Mouse (Mus musculus) lung, postnatal 36 days (tissue): ENCODE measurements around the gene Acot3.
A peak's percentile ranks its signal among the peaks of the same experiment; 100 is the strongest.
"Not testable (repeated sequence)": the region's sequence is repeated elsewhere in the genome, so short reads cannot be mapped to it uniquely, and the experiment has no call there.

Experiments
- DNase-seq: peaks from one replicate; pipeline ENCODE4 v3.0.0; 2022; ENCODE audit warnings: mixed read lengths

The Acot3 gene

GRCm38 (mm10) chr12:84044045-84044444 lies 7.9 kb upstream of the Acot3 start:
- DNase-seq = no peak

- DNase-seq = no peak
Measured at GRCm38 (mm10) chr12:84046906-84047305, 5.0 kb upstream of the Acot3 start.

GRCm38 (mm10) chr12:84050744-84051143 lies 1.2 kb upstream of the Acot3 start:
- DNase-seq = not testable (repeated sequence)

GRCm38 (mm10) chr12:84052609-84053008 lies 665 bp downstream of the Acot3 start:
- no peak for DNase-seq

- no peak for DNase-seq
Measured at GRCm38 (mm10) chr12:84053173-84053572, 1.2 kb downstream of the Acot3 start.

GRCm38 (mm10) chr12:84053679-84054391 lies 1.9 kb downstream of the Acot3 start:
- peak; percentile 11 for DNase-seq

- peak; percentile 60 for DNase-seq
Measured at GRCm38 (mm10) chr12:84060946-84061345, 9.0 kb downstream of the Acot3 start.

GRCm38 (mm10) chr12:84062336-84062735 lies 10.4 kb downstream of the Acot3 start:
- DNase-seq = no peak

GRCm38 (mm10) chr12:84063228-84063627 lies 11.3 kb downstream of the Acot3 start:
- DNase-seq = peak; percentile 50

- DNase-seq = no peak
Measured at GRCm38 (mm10) chr12:84063833-84064232, 11.9 kb downstream of the Acot3 start.

GRCm38 (mm10) chr12:84064621-84065020 lies 12.7 kb downstream of the Acot3 start:
- no peak for DNase-seq

GRCm38 (mm10) chr12:84067752-84068151 lies 15.8 kb downstream of the Acot3 start:
- no peak for DNase-seq

GRCm38 (mm10) chr12:84068296-84068695 lies 16.4 kb downstream of the Acot3 start:
- DNase-seq = no peak

GRCm38 (mm10) chr12:84068986-84069385 lies 17.0 kb downstream of the Acot3 start, which contains the start of gene Acot5:
TSS of gene Acot5 (plus strand) at chr12:84069325.
- no peak for DNase-seq

- peak; percentile 19 for DNase-seq
Measured at GRCm38 (mm10) chr12:84069582-84069981, 17.6 kb downstream of the Acot3 start.

- DNase-seq = no peak
Measured at GRCm38 (mm10) chr12:84071696-84072095, 19.8 kb downstream of the Acot3 start.

GRCm38 (mm10) chr12:84077371-84077990 lies 25.5 kb downstream of the Acot3 start:
- no peak for DNase-seq

GRCm38 (mm10) chr12:84083842-84084241 lies 31.9 kb downstream of the Acot3 start:
- DNase-seq = no peak

- no peak for DNase-seq
Measured at GRCm38 (mm10) chr12:84084581-84084980, 32.6 kb downstream of the Acot3 start.

GRCm38 (mm10) chr12:84094666-84095065 lies 42.7 kb downstream of the Acot3 start:
- DNase-seq = not testable (repeated sequence)

- no peak for DNase-seq
Measured at GRCm38 (mm10) chr12:84099605-84100004, 47.7 kb downstream of the Acot3 start.

GRCm38 (mm10) chr12:84100071-84100470 lies 48.1 kb downstream of the Acot3 start:
- no peak for DNase-seq

GRCm38 (mm10) chr12:84100604-84101492 lies 48.9 kb downstream of the Acot3 start, which contains the start of gene Acot6:
TSS of gene Acot6 (plus strand) at chr12:84100654.
- peak; percentile 37 for DNase-seq
